Mouse (Mus musculus): ENCODE data around the gene Ugt1a9.

DNA sequence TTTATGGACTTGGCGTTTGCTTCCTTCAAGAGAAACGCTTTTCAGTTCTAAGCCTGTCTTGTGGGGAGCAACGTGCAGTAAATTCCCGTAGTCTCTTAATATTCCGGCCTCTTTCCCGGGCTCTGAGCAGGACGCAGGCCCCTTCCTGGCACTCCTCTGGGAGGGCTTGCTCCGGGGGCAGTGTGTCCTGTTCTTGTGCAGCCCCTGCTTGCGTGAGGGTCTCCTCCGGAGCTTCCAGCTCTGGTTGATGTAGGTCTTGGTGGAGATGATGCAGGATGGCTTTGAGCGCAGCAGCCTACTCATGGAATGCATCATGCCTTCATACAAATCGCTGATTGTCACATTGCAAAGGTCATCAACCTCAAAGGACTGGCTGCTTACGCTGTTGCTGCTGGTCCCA lies 195.5 kb downstream of the Ugt1a9 start:
- no peak for TF ChIP-seq MAFK (IDR thresholded peaks at IDR 0.05; ENCODE audit: insufficient read depth, low read depth, low read length)
- no peak for TF ChIP-seq HCFC1 (IDR thresholded peaks at IDR 0.05; ENCODE audit: borderline replicate concordance, insufficient read depth, low read length)
